Mouse (Mus musculus): ENCODE data around the gene Fam126a. TPM values are rescaled to one million over a fixed set of nuclear protein-coding genes. Genes with fewer than 3 reads are reported as not detected.
"Not testable (repeated sequence)": the region's sequence is repeated elsewhere in the genome, so short reads cannot be mapped to it uniquely, and the experiment has no call there.

The Fam126a gene
- polyA plus RNA-seq, 1 experiment from 2014 or later = 29.2 TPM

- 60% methylated on average over 5 of the region's 5 CpGs for WGBS
- Histone ChIP-seq H3K9ac (ENCODE audit: low read length) (no peak overlapping the region), H3K4me1 (ENCODE audit: control insufficient read depth, insufficient read depth, low read length) (no peaks in the 10 kb centered on the region), H3K4me2 (ENCODE audit: low read depth, severe bottlenecking) (no peak overlapping the region), H3K9me3 (ENCODE audit: control insufficient read depth, low read length) (no peaks in the 10 kb centered on the region), H3K4me3 (ENCODE audit: low read depth, low read length) (no peak overlapping the region), H3K27ac (replicated peaks; ENCODE audit: low read depth, low read length) (no peak overlapping the region), H3K36me3 (ENCODE audit: control insufficient read depth, insufficient read depth, low read length) (no peaks in the 10 kb centered on the region), H3K27me3 (ENCODE audit: control insufficient read depth, insufficient read depth, low read length) (no peaks in the 10 kb centered on the region)
- ATAC-seq (ENCODE audit: insufficient number of reproducible peaks, low FRiP score, low TSS enrichment, low read depth) (no peak), DNase-seq (ENCODE audit: low spot score) (no peak)
Measured at GRCm38 (mm10) chr5:23893156-23893863, 137.2 kb downstream of the Fam126a start.

GRCm38 (mm10) chr5:23890734-23891133 lies 139.8 kb downstream of the Fam126a start:
- H3K4me1 ChIP-seq (ENCODE audit: control insufficient read depth, insufficient read depth, low read length) = no peaks in the 10 kb centered on the region
- H3K27me3 ChIP-seq (ENCODE audit: control insufficient read depth, insufficient read depth, low read length) = no peaks in the 10 kb centered on the region
- H3K4me2 ChIP-seq (ENCODE audit: low read depth, severe bottlenecking) = no peak overlapping the region
- H3K36me3 ChIP-seq (ENCODE audit: control insufficient read depth, insufficient read depth, low read length) = no peaks in the 10 kb centered on the region
- H3K9ac ChIP-seq (ENCODE audit: low read length) = no peak overlapping the region
- WGBS = 42% methylated on average over 10 of the region's 10 CpGs
- ATAC-seq (ENCODE audit: insufficient number of reproducible peaks, low FRiP score, low TSS enrichment, low read depth) = no peak
- H3K9me3 ChIP-seq (ENCODE audit: control insufficient read depth, low read length) = no peaks in the 10 kb centered on the region
- no peak overlapping the region for H3K4me3 ChIP-seq (ENCODE audit: low read depth, low read length)
- no peak overlapping the region for H3K27ac ChIP-seq (replicated peaks; ENCODE audit: low read depth, low read length)
- peak; percentile 56 for DNase-seq (ENCODE audit: low spot score)

- H3K27ac ChIP-seq (replicated peaks; ENCODE audit: low read depth, low read length) = no peak overlapping the region
- H3K36me3 ChIP-seq (ENCODE audit: control insufficient read depth, insufficient read depth, low read length) = no peaks in the 10 kb centered on the region
- no peak overlapping the region for H3K4me2 ChIP-seq (ENCODE audit: low read depth, severe bottlenecking)
- no peaks in the 10 kb centered on the region for H3K4me1 ChIP-seq (ENCODE audit: control insufficient read depth, insufficient read depth, low read length)
- H3K27me3 ChIP-seq (ENCODE audit: control insufficient read depth, insufficient read depth, low read length) = no peaks in the 10 kb centered on the region
- no peak overlapping the region for H3K9ac ChIP-seq (ENCODE audit: low read length)
- 81% methylated on average over 4 of the region's 4 CpGs for WGBS
- no peaks in the 10 kb centered on the region for H3K9me3 ChIP-seq (ENCODE audit: control insufficient read depth, low read length)
- H3K4me3 ChIP-seq (ENCODE audit: low read depth, low read length) = no peak overlapping the region
- DNase-seq (ENCODE audit: low spot score) (no peak), ATAC-seq (ENCODE audit: insufficient number of reproducible peaks, low FRiP score, low TSS enrichment, low read depth) (no peak)
Measured at GRCm38 (mm10) chr5:23889461-23889860, 141.0 kb downstream of the Fam126a start.

- Histone ChIP-seq H3K9ac (ENCODE audit: low read length) (no peak overlapping the region), H3K4me2 (ENCODE audit: low read depth, severe bottlenecking) (no peak overlapping the region), H3K36me3 (ENCODE audit: control insufficient read depth, insufficient read depth, low read length) (no peaks in the 10 kb centered on the region), H3K27ac (replicated peaks; ENCODE audit: low read depth, low read length) (no peak overlapping the region), H3K4me3 (ENCODE audit: low read depth, low read length) (no peak overlapping the region), H3K9me3 (ENCODE audit: control insufficient read depth, low read length) (no peaks in the 10 kb centered on the region), H3K27me3 (ENCODE audit: control insufficient read depth, insufficient read depth, low read length) (no peaks in the 10 kb centered on the region), H3K4me1 (ENCODE audit: control insufficient read depth, insufficient read depth, low read length) (no peaks in the 10 kb centered on the region)
- 79% methylated on average over 3 of the region's 3 CpGs for WGBS
- ATAC-seq (ENCODE audit: insufficient number of reproducible peaks, low FRiP score, low TSS enrichment, low read depth) (no peak), DNase-seq (ENCODE audit: low spot score) (no peak)
Measured at GRCm38 (mm10) chr5:23887111-23887510, 143.4 kb downstream of the Fam126a start.

GRCm38 (mm10) chr5:23874457-23874856 lies 156.0 kb downstream of the Fam126a start:
- 62% methylated on average over 5 of the region's 5 CpGs for WGBS
- Histone ChIP-seq H3K9ac (ENCODE audit: low read length) (no peak overlapping the region), H3K4me2 (ENCODE audit: low read depth, severe bottlenecking) (no peak overlapping the region), H3K36me3 (ENCODE audit: control insufficient read depth, insufficient read depth, low read length) (no peaks in the 10 kb centered on the region), H3K27me3 (ENCODE audit: control insufficient read depth, insufficient read depth, low read length) (no peaks in the 10 kb centered on the region), H3K9me3 (ENCODE audit: control insufficient read depth, low read length) (no peaks in the 10 kb centered on the region), H3K4me1 (ENCODE audit: control insufficient read depth, insufficient read depth, low read length) (no peaks in the 10 kb centered on the region), H3K4me3 (ENCODE audit: low read depth, low read length) (no peak overlapping the region), H3K27ac (replicated peaks; ENCODE audit: low read depth, low read length) (no peak overlapping the region)
- DNase-seq (ENCODE audit: low spot score) (no peak), ATAC-seq (ENCODE audit: insufficient number of reproducible peaks, low FRiP score, low TSS enrichment, low read depth) (no peak)

- Histone ChIP-seq H3K9ac (ENCODE audit: low read length) (no peak overlapping the region), H3K36me3 (ENCODE audit: control insufficient read depth, insufficient read depth, low read length) (no peaks in the 10 kb centered on the region), H3K4me2 (ENCODE audit: low read depth, severe bottlenecking) (no peak overlapping the region), H3K9me3 (ENCODE audit: control insufficient read depth, low read length) (no peaks in the 10 kb centered on the region), H3K27ac (replicated peaks; ENCODE audit: low read depth, low read length) (no peak overlapping the region), H3K27me3 (ENCODE audit: control insufficient read depth, insufficient read depth, low read length) (no peaks in the 10 kb centered on the region), H3K4me1 (ENCODE audit: control insufficient read depth, insufficient read depth, low read length) (no peaks in the 10 kb centered on the region), H3K4me3 (ENCODE audit: low read depth, low read length) (no peak overlapping the region)
- ATAC-seq (ENCODE audit: insufficient number of reproducible peaks, low FRiP score, low TSS enrichment, low read depth) (no peak), DNase-seq (ENCODE audit: low spot score) (no peak)
- 87% methylated on average over 6 of the region's 6 CpGs for WGBS
Measured at GRCm38 (mm10) chr5:23872586-23872985, 157.9 kb downstream of the Fam126a start.

- 92% methylated on average over 2 of the region's 2 CpGs for WGBS
- not testable (repeated sequence) for H3K4me1 ChIP-seq (ENCODE audit: control insufficient read depth, insufficient read depth, low read length); H3K27ac ChIP-seq (replicated peaks; ENCODE audit: low read depth, low read length); H3K9me3 ChIP-seq (ENCODE audit: control insufficient read depth, low read length); H3K4me2 ChIP-seq (ENCODE audit: low read depth, severe bottlenecking); DNase-seq (ENCODE audit: low spot score); H3K27me3 ChIP-seq (ENCODE audit: control insufficient read depth, insufficient read depth, low read length); H3K4me3 ChIP-seq (ENCODE audit: low read depth, low read length); ATAC-seq (ENCODE audit: insufficient number of reproducible peaks, low FRiP score, low TSS enrichment, low read depth); H3K36me3 ChIP-seq (ENCODE audit: control insufficient read depth, insufficient read depth, low read length); H3K9ac ChIP-seq (ENCODE audit: low read length)
Measured at GRCm38 (mm10) chr5:23871323-23871722, 159.2 kb downstream of the Fam126a start.

- H3K4me2 ChIP-seq (ENCODE audit: low read depth, severe bottlenecking) = no peak overlapping the region
- ATAC-seq (ENCODE audit: insufficient number of reproducible peaks, low FRiP score, low TSS enrichment, low read depth) (no peak), DNase-seq (ENCODE audit: low spot score) (no peak)
- no peaks in the 10 kb centered on the region for H3K9me3 ChIP-seq (ENCODE audit: control insufficient read depth, low read length)
- H3K4me3 ChIP-seq (ENCODE audit: low read depth, low read length) = no peak overlapping the region
- no peaks in the 10 kb centered on the region for H3K27me3 ChIP-seq (ENCODE audit: control insufficient read depth, insufficient read depth, low read length)
- H3K4me1 ChIP-seq (ENCODE audit: control insufficient read depth, insufficient read depth, low read length) = no peaks in the 10 kb centered on the region
- H3K9ac ChIP-seq (ENCODE audit: low read length) = no peak overlapping the region
- H3K27ac ChIP-seq (replicated peaks; ENCODE audit: low read depth, low read length) = no peak overlapping the region
- H3K36me3 ChIP-seq (ENCODE audit: control insufficient read depth, insufficient read depth, low read length) = no peaks in the 10 kb centered on the region
- WGBS = 92% methylated on average over 5 of the region's 5 CpGs
Measured at GRCm38 (mm10) chr5:23865941-23866340, 164.5 kb downstream of the Fam126a start.
